Mouse (Mus musculus) lung, postnatal 0 days (tissue): ENCODE measurements around the gene Coro2b. TPM values are rescaled to one million over a fixed set of nuclear protein-coding genes. Genes with fewer than 3 reads are reported as not detected.
A peak's percentile ranks its signal among the peaks of the same experiment; 100 is the strongest.

Source experiments
- ATAC-seq: fragments of 200-750 bp; cut with Nextera tagmentation; 2 replicates; pipeline ENCODE4 v1.8.0; 2017; ENCODE audit warnings: moderate library complexity
- DNase-seq: peaks from one replicate; pipeline ENCODE4 v3.0.0-alpha.2; 2016; ENCODE audit warnings: low spot score
- H3K27ac ChIP-seq: fragments of 300-500 bp; sonication (generic); 2 replicates; pipeline ENCODE4 v1.5.1; 2014; ENCODE audit warnings: antibody characterized with exemption, mild to moderate bottlenecking, low read length, mixed read lengths
- H3K27me3 ChIP-seq: fragments of 300-500 bp; sonication (generic); replicated peaks from 2 replicates; pipeline ENCODE4 v1.6.1; 2014; ENCODE audit warnings: low read length, mixed read lengths; ENCODE audit not compliant: insufficient read depth
- H3K36me3 ChIP-seq: fragments of 300-500 bp; sonication (generic); 2 replicates; pipeline ENCODE4 v1.6.1; 2014; ENCODE audit warnings: low read length, mixed read lengths; ENCODE audit not compliant: insufficient read depth
- H3K4me1 ChIP-seq: fragments of 300-500 bp; sonication (generic); 2 replicates; pipeline ENCODE4 v1.6.1; 2014; ENCODE audit warnings: antibody characterized with exemption, low read depth, low read length, mixed read lengths; ENCODE audit not compliant: insufficient read depth
- H3K4me2 ChIP-seq: fragments of 300-500 bp; sonication (generic); replicated peaks from 2 replicates; pipeline ENCODE4 v1.6.1; 2014; ENCODE audit warnings: low read depth, mild to moderate bottlenecking, low read length, moderate library complexity, mixed read lengths
- H3K4me3 ChIP-seq: fragments of 300-500 bp; sonication (generic); 2 replicates; pipeline ENCODE4 v1.5.1; 2014; ENCODE audit warnings: low read depth, low read length
- H3K9ac ChIP-seq: fragments of 300-500 bp; sonication (generic); replicated peaks from 2 replicates; pipeline ENCODE4 v1.6.1; 2014; ENCODE audit warnings: low read depth, mild to moderate bottlenecking
- H3K9me3 ChIP-seq: fragments of 300-500 bp; sonication (generic); 2 replicates; pipeline ENCODE4 v1.6.1; 2016; ENCODE audit warnings: low read length, mixed read lengths
- CTCF ChIP-seq: IDR thresholded peaks from 2 replicates; pipeline ENCODE4 v1.5.1; 2016; ENCODE audit warnings: antibody characterized with exemption, mild to moderate bottlenecking
- EP300 ChIP-seq: IDR thresholded peaks from 2 replicates; pipeline ENCODE4 v1.6.1; 2016; ENCODE audit warnings: antibody characterized with exemption, mild to moderate bottlenecking, control low read depth
- WGBS: fragments of 180-500 bp; shearing (Covaris S2); extraction: QIAGEN DNeasy Blood & Tissue Kit; methylation state at CpG from one replicate; pipeline ENCODE4 v1.1.7; 2014; 5-methylcytosine and 5-hydroxymethylcytosine counted together
- polyA plus RNA-seq: library from polyadenylated mRNA; unstranded; fragments of >200 nt; fragmentation: Nextera tagmentation; extraction: Ambion mirVana; gene quantifications from 2 replicates; pipeline ENCODE4 v1.2.1, GENCODE M21; 2015

The Coro2b gene
- polyA plus RNA-seq, 1 experiment from 2014 or later = 15.8 TPM

DNA sequence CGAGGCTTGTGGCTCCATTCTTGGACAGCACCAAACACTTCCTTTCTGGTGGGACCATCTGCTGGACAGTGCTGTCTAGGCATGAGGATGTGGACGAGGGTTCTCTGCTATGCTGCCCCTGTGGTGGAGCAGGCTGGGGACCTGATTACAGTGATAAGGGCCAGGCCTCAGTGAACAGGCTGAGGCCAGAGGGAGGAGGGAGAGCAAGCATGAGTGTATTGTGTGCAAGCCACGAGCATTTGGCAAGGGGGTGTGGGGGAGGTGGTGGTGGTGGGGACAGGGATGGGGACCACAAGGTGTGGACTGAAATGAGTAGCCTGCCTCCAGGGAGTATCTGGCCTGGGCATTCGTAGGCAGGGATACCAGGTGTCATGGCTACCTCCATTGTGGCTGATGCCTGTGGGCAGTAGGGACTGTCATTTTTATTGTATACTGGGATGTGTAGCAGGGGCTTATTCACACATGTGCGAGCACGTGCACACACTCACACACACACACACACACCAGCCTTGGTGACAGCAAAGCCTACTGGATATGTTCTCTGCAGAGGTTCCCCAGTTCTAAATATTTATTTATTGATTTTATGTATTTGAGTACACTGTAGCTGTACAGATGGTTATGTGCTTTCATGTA is 166.1 kb downstream of the Coro2b start:
- 0 out of 2 replicates have a peak overlapping the region, but pooled peaks have one; percentile 26 for H3K27ac ChIP-seq
- no peak for DNase-seq
- peaks cover 64% of the 10 kb centered on the region for H3K4me1 ChIP-seq

DNA sequence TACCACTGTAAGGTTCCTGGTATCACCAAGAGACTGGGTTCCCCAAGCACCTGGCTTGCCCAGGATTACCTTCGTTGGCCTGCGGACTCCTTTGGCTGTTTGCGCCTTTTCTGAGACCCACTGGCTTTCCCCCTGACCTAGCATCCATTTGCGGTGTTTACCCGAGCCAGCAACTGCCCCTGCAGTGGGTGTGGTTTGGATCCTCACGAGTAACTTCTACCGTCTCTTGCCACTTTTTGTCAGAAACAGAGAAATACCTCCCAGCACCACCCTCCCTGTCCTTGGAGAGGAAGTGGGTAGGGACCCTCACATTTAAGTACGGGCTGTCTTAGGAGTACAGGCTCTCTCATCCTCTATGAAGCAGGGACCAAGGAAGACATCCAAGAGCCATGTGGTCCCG is 166.7 kb downstream of the Coro2b start:
- no peak overlapping the region for H3K4me2 ChIP-seq
- H3K4me1 ChIP-seq = peaks cover 67% of the 10 kb centered on the region
- no peak for TF ChIP-seq EP300
- TF ChIP-seq CTCF = no peak
- no peaks in the 10 kb centered on the region for H3K9me3 ChIP-seq
- ATAC-seq = no peak
- H3K27ac ChIP-seq = 0 out of 2 replicates have a peak overlapping the region, but pooled peaks have one; percentile 26
- H3K27me3 ChIP-seq = no peaks in the 10 kb centered on the region
- no peak overlapping the region for H3K4me3 ChIP-seq
- H3K36me3 ChIP-seq = no peaks in the 10 kb centered on the region
- DNase-seq = no peak
- H3K9ac ChIP-seq = no peak overlapping the region
- 48% methylated on average over 9 of the region's 9 CpGs for WGBS

More for the DNA sequence above, 166.1 kb downstream of the Coro2b start:
- no peaks in the 10 kb centered on the region for H3K9me3 ChIP-seq
- H3K9ac ChIP-seq = no peak overlapping the region
- H3K36me3 ChIP-seq = no peaks in the 10 kb centered on the region; the same call in 1 of the 2 replicates
- H3K4me3 ChIP-seq = no peak overlapping the region
- no peak overlapping the region for H3K4me2 ChIP-seq
- peak; percentile 48 for TF ChIP-seq CTCF
- no peak for TF ChIP-seq EP300
- H3K27me3 ChIP-seq = no peaks in the 10 kb centered on the region
- ATAC-seq = no peak
- 55% methylated on average over 6 of the region's 6 CpGs for WGBS

Other genes starting within 250 kb of the Coro2b start
- gene Anp32a, start 195.8 kb downstream of the Coro2b start, polyA plus RNA-seq = 101 and 141 TPM in 2 replicates
- gene Itga11, start 140.8 kb upstream of the Coro2b start, polyA plus RNA-seq = 0.18 and 0.35 TPM in 2 replicates